Mouse (Mus musculus) bone marrow, adult 2 months (tissue): ENCODE measurements around the gene Pappa2.

ENCODE experiments used
- CTCF ChIP-seq: fragments of 200-500 bp; IDR thresholded peaks from 2 replicates; pipeline ENCODE4 v1.5.1; 2011; ENCODE audit warnings: low read length, control low read depth; ENCODE audit not compliant: control insufficient read depth, insufficient read depth
- POLR2A ChIP-seq: fragments of 200-500 bp; IDR thresholded peaks from 2 replicates; pipeline ENCODE4 v1.6.1; 2011; ENCODE audit warnings: low read depth, mild to moderate bottlenecking, control low read depth, low read length, borderline replicate concordance; ENCODE audit not compliant: control insufficient read depth

GRCm38 (mm10) chr1:158770036-158770655 is 210.1 kb downstream of the Pappa2 start:
- TF ChIP-seq POLR2A (no peak), CTCF (no peak)
